Mouse (Mus musculus): ENCODE measurements around the gene Stard3nl.

- TF ChIP-seq HCFC1 (IDR thresholded peaks at IDR 0.05; ENCODE audit: borderline replicate concordance, insufficient read depth, low read length) (no peak), CHD2 (IDR thresholded peaks at IDR 0.05; ENCODE audit: low read depth, low read length) (no peak), MAFK (IDR thresholded peaks at IDR 0.05; ENCODE audit: insufficient read depth, low read depth, low read length) (no peak)
Measured at GRCm38 (mm10) chr13:19389434-19389833, 6.2 kb downstream of the Stard3nl start.

All from ES-E14 (cell line).